Mouse (Mus musculus) testis, adult 2 months (tissue): Measurements from ENCODE around the gene Kcnk16. TPM values are rescaled to one million over a fixed set of nuclear protein-coding genes. Genes with fewer than 3 reads are reported as not detected.
A peak's percentile ranks its signal among the peaks of the same experiment; 100 is the strongest.

Experiments used
- H3K27ac ChIP-seq: fragments of 200-500 bp; 2 replicates; pipeline ENCODE4 v1.5.1; 2012; ENCODE audit warnings: low read depth, low read length; ENCODE audit not compliant: control insufficient read depth, insufficient read depth
- H3K27me3 ChIP-seq: fragments of 200-500 bp; 2 replicates; pipeline ENCODE4 v1.6.1; 2012; ENCODE audit warnings: mild to moderate bottlenecking, low read length, moderate library complexity; ENCODE audit not compliant: control insufficient read depth, insufficient read depth
- H3K36me3 ChIP-seq: fragments of 200-500 bp; 2 replicates; pipeline ENCODE4 v1.6.1; 2012; ENCODE audit warnings: mild to moderate bottlenecking, low read length; ENCODE audit not compliant: control insufficient read depth, insufficient read depth
- H3K4me1 ChIP-seq: fragments of 200-500 bp; 2 replicates; pipeline ENCODE4 v1.6.1; 2012; ENCODE audit warnings: low read length; ENCODE audit not compliant: control insufficient read depth, insufficient read depth
- H3K4me3 ChIP-seq: fragments of 200-500 bp; 2 replicates; pipeline ENCODE4 v1.5.1; 2012; ENCODE audit warnings: low read depth, mild to moderate bottlenecking, low read length, moderate library complexity, mixed read lengths; ENCODE audit not compliant: control insufficient read depth
- CTCF ChIP-seq: fragments of 200-500 bp; IDR thresholded peaks from 2 replicates; pipeline ENCODE4 v1.5.1; 2012; ENCODE audit warnings: low read depth, mild to moderate bottlenecking, inconsistent platforms, low read length, moderate library complexity; ENCODE audit not compliant: control insufficient read depth, insufficient read depth, insufficient replicate concordance
- POLR2A ChIP-seq: fragments of 200-500 bp; IDR thresholded peaks from 2 replicates; pipeline ENCODE4 v1.6.1; 2012; ENCODE audit warnings: low read depth, mild to moderate bottlenecking, inconsistent platforms, low read length, moderate library complexity; ENCODE audit not compliant: control insufficient read depth
- polyA plus RNA-seq: library from polyadenylated mRNA; depleted of rRNA; stranded (reverse); fragments of >200 nt; gene quantifications from 2 replicates; pipeline ENCODE4 v1.2.3, GENCODE M21; 2012

The Kcnk16 gene
- polyA plus RNA-seq, 1 experiment: not detected

- no peak for TF ChIP-seq CTCF
- no peak for TF ChIP-seq POLR2A
- Histone ChIP-seq H3K27me3 (no peaks in the 10 kb centered on the region), H3K4me1 (peaks cover 3% of the 10 kb centered on the region), H3K4me3 (no peak overlapping the region), H3K27ac (no peak overlapping the region), H3K36me3 (no peaks in the 10 kb centered on the region)
Observed at GRCm38 (mm10) chr14:20291391-20291790, 22.4 kb upstream of the Kcnk16 start.

DNA sequence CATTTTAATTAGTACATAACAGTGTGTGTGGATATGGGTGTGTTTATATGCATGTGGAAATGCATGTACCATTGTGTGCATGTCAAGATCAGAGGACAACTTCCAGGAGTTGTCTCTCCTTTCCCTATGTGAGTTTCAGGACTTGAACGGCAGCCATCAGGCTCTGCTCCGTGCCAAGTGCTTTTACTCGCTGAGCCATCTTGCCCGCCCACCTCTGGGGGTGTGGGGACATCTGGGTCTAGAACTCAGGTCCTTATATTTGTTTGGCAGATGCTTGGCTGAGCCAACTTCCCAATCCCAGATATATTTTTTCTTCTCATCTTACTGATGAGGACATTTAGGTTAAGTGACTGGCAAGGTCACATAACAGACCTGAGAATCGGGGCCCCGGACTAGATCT, 578 bp downstream of the Kcnk16 start:
- no peak overlapping the region for H3K27ac ChIP-seq
- no peaks in the 10 kb centered on the region for H3K27me3 ChIP-seq
- no peak for TF ChIP-seq POLR2A
- TF ChIP-seq CTCF: no peak

GRCm38 (mm10) chr14:20262346-20262745, 6.7 kb downstream of the Kcnk16 start:
- Histone ChIP-seq H3K36me3 (no peaks in the 10 kb centered on the region), H3K4me3 (no peak overlapping the region), H3K27ac (no peak overlapping the region), H3K4me1 (no peaks in the 10 kb centered on the region), H3K27me3 (no peaks in the 10 kb centered on the region)
- TF ChIP-seq POLR2A (no peak), CTCF (no peak)

More for the DNA sequence above, 578 bp downstream of the Kcnk16 start:
- H3K36me3 ChIP-seq: no peaks in the 10 kb centered on the region
- H3K4me3 ChIP-seq: no peak overlapping the region
- no peaks in the 10 kb centered on the region for H3K4me1 ChIP-seq

- H3K27me3 ChIP-seq: no peaks in the 10 kb centered on the region
- no peaks in the 10 kb centered on the region for H3K36me3 ChIP-seq
- no peak for TF ChIP-seq POLR2A
- TF ChIP-seq CTCF: peak; percentile 90; the same call in 1 of the 2 replicates
- no peaks in the 10 kb centered on the region for H3K4me1 ChIP-seq
- H3K27ac ChIP-seq: no peak overlapping the region
- H3K4me3 ChIP-seq: no peak overlapping the region
Observed at GRCm38 (mm10) chr14:20258185-20259113, 10.6 kb downstream of the Kcnk16 start.

DNA sequence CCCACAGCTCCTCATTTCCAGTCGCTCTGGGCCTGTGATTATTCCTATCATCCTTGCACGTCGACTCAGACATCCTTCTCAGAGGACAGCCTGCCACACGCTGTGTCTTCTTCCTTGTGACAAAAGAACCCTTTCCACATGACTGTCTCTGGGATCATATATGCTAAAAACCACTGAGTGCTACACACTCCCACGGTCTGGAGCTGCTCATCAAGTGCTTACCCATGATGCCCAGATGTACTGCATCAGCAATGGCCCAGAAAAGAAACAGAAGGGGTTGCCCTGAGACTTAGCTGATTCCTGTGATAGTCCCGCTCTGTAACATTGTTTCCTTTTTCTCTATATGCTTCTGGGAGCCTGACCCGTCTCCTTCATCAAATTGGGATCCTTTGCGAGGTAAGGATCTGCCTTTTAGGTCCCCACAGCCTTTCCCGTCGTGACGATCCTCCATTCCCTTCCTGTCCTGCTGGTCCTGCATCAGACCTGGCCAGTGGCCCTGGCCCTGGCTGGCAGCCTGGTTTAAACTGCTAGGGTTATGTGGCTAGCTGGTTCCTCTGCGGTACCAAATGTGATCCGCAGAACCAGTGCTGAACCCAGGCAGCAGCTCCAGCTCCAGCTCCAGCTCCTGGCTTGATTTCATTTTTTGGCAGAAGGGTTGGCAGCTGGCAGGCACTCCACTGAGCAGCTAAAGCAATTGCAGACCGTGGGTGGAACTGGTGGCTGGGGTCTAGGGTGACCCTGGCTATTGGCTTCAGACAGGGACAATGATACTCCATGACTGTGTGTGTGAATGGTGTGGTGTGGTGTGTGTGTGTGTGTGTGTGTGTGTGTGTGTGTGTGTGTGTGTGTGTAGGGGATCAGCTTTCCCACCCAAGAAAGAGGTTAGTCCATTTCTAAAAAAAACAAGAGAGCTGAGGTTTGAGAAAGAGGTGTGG, 18.5 kb downstream of the Kcnk16 start:
- Histone ChIP-seq H3K4me1 (no peaks in the 10 kb centered on the region; the same call in 1 of the 2 replicates), H3K4me3 (no peak overlapping the region), H3K27me3 (no peaks in the 10 kb centered on the region), H3K27ac (no peak overlapping the region), H3K36me3 (no peaks in the 10 kb centered on the region)
- TF ChIP-seq CTCF (no peak), POLR2A (no peak)

GRCm38 (mm10) chr14:20248001-20248400, 21.0 kb downstream of the Kcnk16 start:
- no peaks in the 10 kb centered on the region for H3K27me3 ChIP-seq
- no peak overlapping the region for H3K27ac ChIP-seq
- H3K36me3 ChIP-seq: no peaks in the 10 kb centered on the region
- TF ChIP-seq CTCF (no peak), POLR2A (no peak)
- H3K4me1 ChIP-seq: no peaks in the 10 kb centered on the region; the same call in 1 of the 2 replicates
- H3K4me3 ChIP-seq: no peak overlapping the region
